Mouse (Mus musculus) testis, postnatal 10 days (tissue): Measurements from ENCODE around the gene Rwdd3.

Source experiments
- DNase-seq: peaks from one replicate; pipeline ENCODE4 v3.0.0; 2021; ENCODE audit warnings: low spot score

The Rwdd3 gene

GRCm38 (mm10) chr3:121160424-121160823 is 11.1 kb downstream of the Rwdd3 start:
- DNase-seq: no peak

GRCm38 (mm10) chr3:121159566-121159965 is 11.9 kb downstream of the Rwdd3 start:
- no peak for DNase-seq

- no peak for DNase-seq
These were observed 12.6 kb downstream of the Rwdd3 start for GRCm38 (mm10) chr3:121158901-121159351.

GRCm38 (mm10) chr3:121157546-121158330 is 13.8 kb downstream of the Rwdd3 start:
- DNase-seq: no peak

- no peak for DNase-seq
These were observed 14.9 kb downstream of the Rwdd3 start for GRCm38 (mm10) chr3:121156451-121157186.

- DNase-seq: no peak
These were observed 15.5 kb downstream of the Rwdd3 start for GRCm38 (mm10) chr3:121156043-121156442.

- no peak for DNase-seq
These were observed 37.6 kb downstream of the Rwdd3 start for GRCm38 (mm10) chr3:121133937-121134336.

GRCm38 (mm10) chr3:121133039-121133438 is 38.5 kb downstream of the Rwdd3 start:
- no peak for DNase-seq

GRCm38 (mm10) chr3:121127171-121127570 is 44.3 kb downstream of the Rwdd3 start:
- no peak for DNase-seq

- no peak for DNase-seq
These were observed 45.0 kb downstream of the Rwdd3 start for GRCm38 (mm10) chr3:121126476-121126875.

GRCm38 (mm10) chr3:121121072-121121471 is 50.4 kb downstream of the Rwdd3 start:
- no peak for DNase-seq

- no peak for DNase-seq
These were observed 54.9 kb downstream of the Rwdd3 start for GRCm38 (mm10) chr3:121116590-121116989.

GRCm38 (mm10) chr3:121116067-121116466 is 55.4 kb downstream of the Rwdd3 start:
- DNase-seq: no peak

- DNase-seq: no peak
These were observed 60.4 kb downstream of the Rwdd3 start for GRCm38 (mm10) chr3:121111068-121111467.

- DNase-seq: no peak
These were observed 61.1 kb downstream of the Rwdd3 start for GRCm38 (mm10) chr3:121110430-121110829.

- DNase-seq: no peak
These were observed 64.0 kb downstream of the Rwdd3 start for GRCm38 (mm10) chr3:121107481-121107880.

- DNase-seq: no peak
These were observed 66.1 kb downstream of the Rwdd3 start for GRCm38 (mm10) chr3:121105408-121105708.
